Mouse (Mus musculus) kidney, adult 10 weeks (tissue): ENCODE data around the gene Kremen2. TPM values are rescaled to one million over a fixed set of nuclear protein-coding genes. Genes with fewer than 3 reads are reported as not detected.

Experiments used
- polyA plus RNA-seq: library from polyadenylated mRNA; stranded (reverse); fragments of 350-450 nt; fragmentation: Illumina TruSeq; extraction: RNeasy Lipid Tissue Mini Kit (QIAGEN cat#74804); gene quantifications from one replicate; pipeline ENCODE4 v1.2.3, GENCODE M21; 2014; ENCODE audit warnings: low read depth, low replicate concordance

Kremen2 gene
- not detected for polyA plus RNA-seq

DNA sequence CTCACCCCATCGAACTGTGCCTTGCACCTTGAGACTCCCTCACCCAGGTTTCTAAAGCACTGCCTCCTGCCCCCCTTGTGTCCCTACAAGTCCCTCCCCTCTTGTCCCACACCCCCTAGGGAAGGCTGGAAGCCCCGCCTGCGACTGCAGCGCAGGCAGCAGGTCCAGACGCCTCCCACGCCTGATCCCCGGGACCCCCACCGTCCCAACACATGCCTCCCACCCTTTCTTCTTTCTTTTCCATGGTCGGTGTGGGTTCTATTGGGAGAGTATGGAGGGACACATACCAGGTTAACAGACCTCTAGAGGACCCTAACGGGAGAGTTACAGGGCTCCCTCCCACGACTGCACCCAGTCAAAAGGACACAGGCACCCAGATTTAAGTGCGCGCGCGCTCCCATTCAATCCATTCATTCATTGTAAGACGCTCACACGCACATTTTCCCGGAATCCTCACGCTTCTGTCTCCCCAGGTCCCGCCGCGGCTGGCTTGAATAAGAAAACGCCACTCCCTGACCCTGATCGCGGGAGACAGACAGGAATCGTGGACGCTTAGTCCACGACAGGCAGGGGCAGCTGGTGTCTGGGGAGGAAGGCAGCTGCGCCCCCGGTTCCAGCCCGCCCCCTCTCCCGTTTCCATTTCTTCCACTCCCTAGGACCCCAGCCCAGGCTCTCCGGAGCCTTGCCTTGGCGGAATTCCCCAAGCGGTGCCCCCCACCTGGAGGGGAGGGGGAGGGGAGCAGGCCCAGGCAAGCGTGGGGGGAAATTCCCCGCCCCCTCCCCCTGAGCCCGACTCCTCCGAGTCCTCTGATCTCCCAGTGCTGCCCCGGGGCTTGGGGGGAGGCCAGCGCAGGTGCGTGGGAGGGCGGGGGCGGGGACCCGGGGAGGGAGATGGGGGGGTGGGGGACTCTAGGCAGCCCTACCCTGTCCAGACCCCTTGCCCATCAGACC lies at the start of gene Kremen2:
TSS of gene Kremen2 (minus strand) at position 533 of the 951 bp plus-strand sequence.

DNA sequence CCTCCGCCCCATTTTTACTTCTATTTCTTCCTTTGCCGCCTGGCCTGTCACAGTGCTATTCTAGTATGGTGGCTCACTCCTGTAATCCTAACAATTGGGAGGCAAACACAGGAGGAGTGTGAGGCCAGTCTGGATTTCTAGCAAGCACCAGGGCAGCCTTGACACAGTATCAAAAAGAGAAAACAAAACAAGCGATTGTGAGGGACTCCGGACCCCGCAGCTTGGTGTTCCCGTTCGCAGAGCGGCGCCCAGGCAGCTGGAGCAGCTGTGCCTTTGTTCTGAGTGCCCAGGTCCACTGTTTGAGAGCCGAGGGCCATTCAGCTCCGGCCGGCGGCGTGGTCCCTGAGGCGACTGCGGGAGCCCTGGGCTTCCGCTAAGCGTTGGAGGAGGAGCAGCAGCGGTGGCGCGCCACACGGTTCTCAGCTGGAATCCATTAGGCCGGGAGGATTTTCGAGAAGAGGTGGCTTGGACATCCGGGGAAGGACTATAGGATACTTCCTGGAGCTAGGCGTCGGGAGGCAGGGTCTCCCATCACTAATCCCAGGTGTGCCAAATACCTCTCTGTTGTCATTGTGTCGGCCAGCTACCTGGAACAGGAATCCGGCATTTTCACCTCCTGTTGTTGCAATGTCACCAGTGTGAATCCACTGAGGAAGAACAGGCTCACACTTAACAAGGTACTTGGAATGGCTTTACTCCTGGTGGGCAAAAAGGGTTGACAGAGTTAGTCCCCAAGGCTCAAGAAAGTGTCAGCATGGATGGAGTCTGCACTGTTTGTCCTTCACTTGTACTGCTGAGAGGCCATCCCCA lies 44.8 kb upstream of the Kremen2 start, which contains the start of gene Srrm2:
TSS of gene Srrm2 (plus strand) at position 264 of the 810 bp plus-strand sequence.

DNA sequence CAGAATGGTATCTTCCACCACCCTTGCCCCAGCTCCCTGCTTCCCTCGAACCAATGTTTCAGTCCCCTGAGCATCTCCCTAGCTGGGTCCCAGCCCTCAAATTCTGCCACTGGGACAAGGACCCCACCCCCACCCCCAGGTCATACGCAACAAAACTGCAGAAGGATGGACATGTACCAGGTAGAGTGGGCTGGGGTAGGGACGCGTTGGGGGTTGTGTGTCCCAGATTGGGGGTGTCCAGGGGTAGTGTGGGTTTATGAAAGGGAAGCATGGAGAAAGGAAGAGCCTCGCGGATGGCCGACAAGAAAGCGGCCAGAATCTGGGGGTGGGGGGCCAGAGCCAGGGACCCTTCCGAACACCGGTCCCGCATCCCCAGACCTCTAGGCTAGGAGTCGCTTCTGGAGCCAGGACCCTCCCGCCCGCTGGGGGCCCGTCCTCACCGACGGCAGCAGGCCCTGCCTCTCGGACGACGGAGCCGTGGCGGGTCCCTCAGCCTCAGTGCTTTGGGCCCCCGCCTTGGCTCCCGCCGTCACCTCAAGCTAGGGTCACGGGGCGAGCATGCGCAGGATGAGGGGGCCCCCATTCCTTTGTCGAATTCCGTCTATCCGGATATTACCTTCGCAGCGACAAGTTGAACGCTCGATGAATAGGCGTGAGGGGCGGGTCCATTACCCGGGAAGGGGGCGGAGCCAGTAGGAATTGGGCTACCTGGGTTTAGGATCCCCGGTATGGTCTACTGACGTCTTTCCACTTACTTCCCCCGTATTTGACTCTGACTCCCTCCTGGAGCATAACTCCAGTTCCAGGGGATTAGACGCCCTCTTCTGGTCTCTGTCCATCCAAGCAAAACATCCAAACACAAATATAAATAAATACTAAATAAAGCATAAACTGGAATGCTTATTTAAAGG lies 40.2 kb upstream of the Kremen2 start, which contains the start of gene Flywch2:
TSS of gene Flywch2 (minus strand) at position 521 of the 911 bp plus-strand sequence.

GRCm38 (mm10) chr17:23771284-23772218 lies 25.9 kb upstream of the Kremen2 start, which contains the start of gene Flywch1:
Gene Flywch1 (minus strand): TSS chr17:23771602.

GRCm38 (mm10) chr17:23740598-23741021 lies 5.0 kb downstream of the Kremen2 start, which contains the start of gene Paqr4:
Gene Paqr4 (minus strand): TSS chr17:23740867.

GRCm38 (mm10) chr17:23725999-23726757 lies 19.5 kb downstream of the Kremen2 start, which contains the start of gene Pkmyt1:
Gene Pkmyt1 (plus strand): TSS chr17:23726336.

GRCm38 (mm10) chr17:23722376-23723125 lies 23.1 kb downstream of the Kremen2 start, which contains the start of gene 1520401A03Rik:
Gene 1520401A03Rik (minus strand): TSS chr17:23722783.

Other genes with a start within 250 kb of the Kremen2 start
- 0.32 TPM for gene Zfp213, start 181.6 kb downstream of the Kremen2 start, polyA plus RNA-seq
- not detected for gene Zfp13, start 146.3 kb downstream of the Kremen2 start, polyA plus RNA-seq
- gene Zscan10, start 145.0 kb downstream of the Kremen2 start, polyA plus RNA-seq = not detected
- 0.08 TPM for gene Mmp25, start 100.6 kb downstream of the Kremen2 start, polyA plus RNA-seq
- gene Bicdl2, start 85.3 kb downstream of the Kremen2 start, polyA plus RNA-seq = 0.28 TPM
- 7.0 TPM for gene Hcfc1r1, start 72.2 kb downstream of the Kremen2 start, polyA plus RNA-seq
- gene Thoc6, start 72.0 kb downstream of the Kremen2 start, polyA plus RNA-seq = 1.8 TPM
- gene Tnfrsf12a, start 68.4 kb downstream of the Kremen2 start, polyA plus RNA-seq = 0.65 TPM
- 0.32 TPM for gene Cldn6, start 66.6 kb downstream of the Kremen2 start, polyA plus RNA-seq
- gene Cldn9, start 61.8 kb downstream of the Kremen2 start, polyA plus RNA-seq = not detected
- not detected for gene 1520401A03Rik, start 23.1 kb downstream of the Kremen2 start, polyA plus RNA-seq
- not detected for gene Pkmyt1, start 19.5 kb downstream of the Kremen2 start, polyA plus RNA-seq
- gene Paqr4, start 5.0 kb downstream of the Kremen2 start, polyA plus RNA-seq = 0.65 TPM
- gene Flywch1, start 25.8 kb upstream of the Kremen2 start, polyA plus RNA-seq = 0.65 TPM
- gene Flywch2, start 40.2 kb upstream of the Kremen2 start, polyA plus RNA-seq = not detected
- 69.0 TPM for gene Srrm2, start 44.7 kb upstream of the Kremen2 start, polyA plus RNA-seq
- gene Elob, start 83.3 kb upstream of the Kremen2 start, polyA plus RNA-seq = 12.0 TPM
- gene Prss33, start 90.2 kb upstream of the Kremen2 start, polyA plus RNA-seq = not detected
- gene Prss32, start 98.0 kb upstream of the Kremen2 start, polyA plus RNA-seq = not detected
- not detected for gene Prss41, start 98.3 kb upstream of the Kremen2 start, polyA plus RNA-seq
- not detected for gene Prss21, start 122.2 kb upstream of the Kremen2 start, polyA plus RNA-seq
- not detected for gene Dcpp1, start 135.0 kb upstream of the Kremen2 start, polyA plus RNA-seq
- gene Dcpp2, start 135.0 kb upstream of the Kremen2 start, polyA plus RNA-seq = not detected
- gene Dcpp3, start 171.6 kb upstream of the Kremen2 start, polyA plus RNA-seq = not detected
- not detected for gene Sbp, start 195.8 kb upstream of the Kremen2 start, polyA plus RNA-seq
- gene Sbpl, start 209.4 kb upstream of the Kremen2 start, polyA plus RNA-seq = not detected
- not detected for gene Prss30, start 234.7 kb upstream of the Kremen2 start, polyA plus RNA-seq